Mouse (Mus musculus) ES-Bruce4 (cell line): ENCODE results near the gene Gemin6.

ENCODE experiments used
- CTCF ChIP-seq: IDR thresholded peaks from one replicate; pipeline ENCODE4 v1.8.1; 2011; ENCODE audit warnings: low read depth, low read length
- EP300 ChIP-seq: IDR thresholded peaks from 2 replicates; pipeline ENCODE4 v1.6.1; 2011; ENCODE audit warnings: low read depth, low read length; ENCODE audit not compliant: insufficient read depth

- TF ChIP-seq CTCF (no peak), EP300 (no peak)
Measured at GRCm38 (mm10) chr17:80237475-80237874, 13.2 kb downstream of the Gemin6 start.
